Mouse (Mus musculus): ENCODE measurements around the gene Fez2.

DNA sequence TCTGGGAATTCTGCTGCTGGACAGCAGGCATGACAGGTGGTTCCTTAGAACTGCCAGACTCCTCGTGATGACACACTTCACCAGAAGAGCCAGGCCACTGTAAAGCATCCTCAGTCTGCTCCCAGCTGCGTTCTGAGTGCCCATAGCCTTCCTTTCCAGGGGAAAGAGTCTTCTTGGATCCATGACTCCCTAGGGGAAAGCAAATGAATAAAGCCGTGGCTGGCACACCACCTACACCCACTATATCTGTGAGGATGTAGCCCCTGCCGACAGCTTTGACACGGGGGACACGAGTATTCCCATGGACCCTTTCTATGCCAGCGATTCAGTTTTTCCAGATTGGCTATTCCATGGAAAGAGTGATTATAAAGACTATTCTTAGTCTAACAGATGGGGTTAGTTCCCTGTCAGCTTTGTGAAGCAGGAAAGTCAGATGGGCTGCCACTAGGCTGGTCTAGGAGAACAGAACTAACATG is 59.7 kb downstream of the Fez2 start:
- TF ChIP-seq CTCF (IDR thresholded peaks at IDR 0.05; ENCODE audit: borderline replicate concordance, insufficient read depth, low read length) (no peak), POLR2A (IDR thresholded peaks at IDR 0.05; ENCODE audit: low read depth, low read length) (no peak)
